Mouse (Mus musculus) neural tube, embryonic 10.5 days (tissue): ENCODE results near the gene Kcne1.
A peak's percentile ranks its signal among the peaks of the same experiment; 100 is the strongest.

ENCODE experiments used
- DNase-seq: peaks from one replicate; pipeline ENCODE4 v3.0.0-alpha.2; 2017; ENCODE audit warnings: low spot score; ENCODE audit errors: extremely low spot score

The Kcne1 gene

DNA sequence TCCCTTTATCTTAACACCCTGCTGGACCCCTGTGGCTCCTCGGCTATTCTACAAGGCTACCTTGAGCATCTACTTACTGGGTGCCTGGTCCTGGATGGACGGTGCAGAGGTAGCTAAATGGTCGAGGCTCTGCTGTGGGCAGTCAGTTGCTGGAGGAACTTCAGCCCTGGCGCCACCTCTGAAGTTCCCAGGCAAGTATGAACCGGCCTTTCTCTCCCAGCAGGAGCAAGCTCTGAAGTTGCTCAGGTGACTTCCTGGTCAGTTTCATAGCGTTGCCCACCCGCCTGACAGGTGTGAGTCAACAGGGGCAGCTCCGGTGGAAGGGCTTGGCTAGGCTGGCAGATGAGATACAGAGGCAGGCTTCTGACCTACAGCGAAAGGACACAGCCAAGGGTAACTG, at the start of gene Kcne1:
Gene Kcne1, minus strand, starts transcription at position 240 of the 400 bp plus-strand sequence.
- DNase-seq = no peak

DNA sequence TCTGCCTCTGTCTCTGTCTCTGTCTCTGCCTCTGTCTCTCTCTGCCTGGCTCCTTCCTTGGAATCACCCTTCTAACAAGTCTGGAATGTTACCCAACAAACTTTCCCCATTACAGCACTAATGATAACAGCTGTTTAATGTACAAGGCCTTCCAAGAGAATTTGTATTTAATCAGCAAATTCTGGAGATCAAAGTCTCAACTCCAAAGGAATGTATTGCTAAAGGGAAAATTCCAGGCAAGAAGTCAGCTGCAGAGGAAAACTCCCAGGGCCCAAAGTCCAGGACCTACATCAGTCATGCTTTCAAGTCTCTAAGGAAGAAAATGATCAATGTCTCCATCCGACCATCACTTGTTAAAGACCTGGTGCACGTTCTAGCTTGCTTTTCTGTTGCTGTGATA, 48.6 kb upstream of the Kcne1 start:
- DNase-seq = no peak

GRCm38 (mm10) chr16:92404141-92404540, 44.9 kb upstream of the Kcne1 start:
- DNase-seq = no peak

- no peak for DNase-seq
Observed at GRCm38 (mm10) chr16:92403069-92403468, 43.8 kb upstream of the Kcne1 start.

DNA sequence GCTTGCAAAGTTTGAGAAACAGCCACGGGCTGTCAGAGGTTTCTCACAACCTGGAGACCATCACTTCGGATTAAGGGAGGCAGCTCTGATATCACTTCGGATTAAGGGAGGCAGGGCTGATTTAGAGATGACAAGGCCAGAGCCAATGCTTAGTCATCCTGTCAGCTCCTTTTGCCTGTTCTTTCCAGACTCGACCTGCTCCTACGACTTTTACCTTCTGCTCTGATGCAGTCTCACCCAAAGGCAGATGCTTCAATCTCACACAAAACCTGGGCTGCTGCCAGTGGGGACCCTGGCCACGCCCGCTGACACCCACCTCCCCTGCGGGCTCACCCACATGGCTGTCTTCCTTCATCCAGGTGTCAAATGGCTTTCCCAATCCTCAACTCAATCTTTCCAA, 42.9 kb upstream of the Kcne1 start:
- no peak for DNase-seq

DNA sequence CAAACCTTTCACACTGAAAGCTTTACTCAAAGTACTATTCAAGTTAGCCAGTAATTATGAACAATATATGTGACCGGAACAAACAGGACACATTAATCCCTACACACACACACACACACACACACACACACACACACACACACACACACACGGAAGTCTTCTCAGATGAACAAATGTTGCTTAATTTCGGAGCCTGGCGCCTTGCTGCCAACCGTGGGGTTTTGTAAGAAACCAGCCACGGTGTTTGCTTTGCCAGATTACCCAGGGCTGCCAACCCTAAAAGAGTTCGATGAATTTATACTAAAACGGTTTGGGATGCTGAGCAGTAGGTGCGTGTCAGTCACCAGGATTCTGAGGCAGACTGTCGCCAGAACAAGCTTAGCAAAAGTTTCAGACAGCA, 41.9 kb upstream of the Kcne1 start:
- DNase-seq = no peak

DNA sequence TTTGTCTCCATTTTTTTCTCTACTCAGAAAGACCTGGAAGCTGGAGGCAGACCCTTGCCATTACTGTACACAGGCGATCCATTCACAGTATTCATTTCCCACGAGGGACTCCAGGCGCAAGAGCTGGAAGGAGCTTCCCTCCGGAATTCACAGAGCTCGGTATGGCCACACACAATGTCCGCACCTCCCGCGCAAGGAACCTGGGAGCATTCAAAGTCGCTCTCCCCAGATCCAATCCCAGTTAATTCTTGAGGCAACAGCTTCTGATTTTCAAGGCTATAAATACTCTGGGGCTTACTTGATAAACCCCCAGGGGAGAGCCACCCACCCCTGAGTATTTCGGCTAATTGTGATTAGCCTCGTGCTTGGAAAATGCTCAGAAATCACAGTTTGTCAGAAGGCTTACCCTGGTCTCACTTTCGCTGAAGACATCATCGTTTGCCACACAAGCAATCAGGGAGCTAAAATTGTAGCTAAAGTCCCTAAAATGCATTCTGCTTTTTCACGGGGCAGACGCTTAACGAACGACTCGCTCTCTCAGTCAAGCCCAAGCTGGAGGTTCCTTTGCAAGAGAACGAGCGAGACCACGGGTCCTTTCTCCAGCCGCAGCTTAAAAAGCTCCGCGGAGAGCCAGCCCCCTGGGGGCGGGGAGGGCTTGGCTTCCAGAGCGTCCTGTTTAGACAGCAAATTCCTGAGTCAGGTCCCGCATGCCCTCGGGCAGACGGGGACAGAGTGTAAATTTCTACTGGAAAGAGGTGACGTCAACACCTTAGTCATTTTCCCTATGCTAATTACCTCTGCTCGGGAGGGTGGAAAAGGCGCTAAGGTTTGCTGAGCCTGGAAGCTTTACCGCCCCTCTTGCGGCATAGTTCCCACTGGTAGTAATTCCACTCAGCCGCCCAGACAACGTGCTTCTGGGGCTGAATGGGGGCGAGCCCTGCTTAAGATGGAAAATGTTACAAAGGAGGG, 40.5 kb upstream of the Kcne1 start:
- DNase-seq = peak; percentile 83

- no peak for DNase-seq
Observed at GRCm38 (mm10) chr16:92398574-92399118, 39.4 kb upstream of the Kcne1 start.

DNA sequence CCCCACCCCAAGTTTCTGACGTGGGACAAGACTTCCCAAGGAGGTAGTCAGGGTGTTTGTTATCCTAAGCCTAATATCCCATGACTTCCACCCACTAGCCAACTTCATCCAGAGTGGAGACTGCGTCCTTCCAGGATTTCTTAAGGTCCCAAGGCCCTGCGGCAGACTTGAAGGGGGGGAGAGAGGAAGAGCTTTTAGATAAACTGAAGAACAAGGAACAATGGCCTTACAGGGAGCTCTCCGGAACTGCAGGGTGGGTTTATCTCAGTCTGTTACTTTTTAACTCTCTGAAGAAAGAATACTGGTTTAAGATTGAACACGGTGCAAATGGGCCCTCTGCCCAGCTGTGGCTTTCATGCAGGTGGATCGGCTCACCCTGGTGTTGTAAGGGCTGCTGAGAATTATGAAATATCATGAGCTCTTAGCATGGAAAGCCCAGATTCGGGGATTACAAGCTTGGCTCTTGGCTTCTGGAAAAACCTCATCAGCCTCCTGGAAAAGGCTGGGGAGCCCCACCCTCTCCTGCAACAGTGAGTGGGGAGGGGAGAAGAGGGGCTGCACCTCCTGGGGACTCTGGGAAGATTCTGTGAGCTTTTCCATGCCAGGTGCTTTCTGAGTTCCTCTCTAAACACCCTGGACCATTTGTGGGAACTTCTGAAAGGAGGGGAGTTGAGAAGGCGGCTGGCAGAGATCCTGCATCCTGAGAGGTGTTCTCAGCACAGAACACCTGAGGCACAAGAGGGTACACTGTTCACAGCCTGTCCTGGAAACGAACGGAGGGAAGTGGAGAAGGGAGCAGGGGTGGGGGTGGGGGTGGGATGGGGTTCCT, 38.7 kb upstream of the Kcne1 start:
- DNase-seq = no peak

DNA sequence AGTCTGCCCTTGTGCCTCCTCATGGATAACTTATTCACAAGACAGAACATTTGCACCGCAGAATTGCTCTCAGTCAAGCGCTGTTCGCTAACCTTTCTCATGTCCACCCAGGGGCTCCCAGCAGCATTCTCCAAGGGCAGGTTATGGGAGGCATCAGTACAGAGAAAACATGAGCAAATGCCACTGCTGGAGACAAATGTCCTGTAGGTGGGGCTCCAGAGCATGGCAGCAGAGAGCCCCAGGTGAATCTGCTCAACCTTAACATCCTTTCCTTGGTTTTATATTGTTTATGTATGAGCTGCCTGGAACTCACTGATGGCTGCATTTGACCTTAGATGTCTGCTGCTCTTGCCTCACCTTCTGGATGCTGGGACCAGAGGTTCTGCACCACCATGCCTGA, 34.5 kb upstream of the Kcne1 start:
- DNase-seq = no peak

GRCm38 (mm10) chr16:92387692-92388091, 28.4 kb upstream of the Kcne1 start:
- DNase-seq = no peak

DNA sequence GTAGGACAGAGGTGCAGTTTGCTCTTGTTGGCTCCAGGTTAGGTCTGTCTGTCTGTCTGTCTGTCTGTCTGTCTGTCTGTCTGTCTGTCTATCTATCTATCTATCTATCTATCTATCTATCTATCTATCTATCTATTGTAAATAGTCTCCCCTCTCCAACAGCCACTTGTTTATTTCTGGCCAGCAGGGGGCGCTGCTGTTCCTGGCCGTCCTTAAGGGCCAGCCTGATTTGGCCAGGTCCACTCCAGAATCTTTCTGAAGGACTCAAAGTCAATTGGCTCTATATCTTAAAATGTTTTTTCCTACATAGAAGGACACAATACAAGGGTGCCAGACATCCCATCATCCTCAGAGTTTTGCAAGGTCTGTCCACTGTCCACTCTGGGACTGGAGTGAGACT, 25.8 kb upstream of the Kcne1 start:
- DNase-seq = peak; percentile 79

DNA sequence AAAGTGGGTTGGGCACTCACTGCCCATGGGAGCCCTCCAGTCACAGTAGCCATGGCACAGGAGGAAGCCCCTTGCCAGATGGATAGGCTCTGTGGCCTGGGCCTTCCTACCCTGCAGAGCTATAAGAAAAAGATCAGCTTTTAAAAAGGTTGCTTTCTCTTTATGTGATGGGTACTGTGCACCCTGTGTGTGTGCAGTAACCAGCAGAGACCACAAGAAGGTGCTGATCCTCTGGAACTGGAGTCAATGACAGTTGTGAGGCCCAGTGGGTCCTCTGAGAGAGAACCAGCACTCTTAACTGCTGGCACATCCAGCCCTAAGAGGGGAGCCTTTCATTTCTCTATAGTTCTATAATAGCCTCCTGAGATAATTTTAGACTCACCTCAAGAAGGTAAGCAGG, 24.1 kb upstream of the Kcne1 start:
- DNase-seq = no peak

DNA sequence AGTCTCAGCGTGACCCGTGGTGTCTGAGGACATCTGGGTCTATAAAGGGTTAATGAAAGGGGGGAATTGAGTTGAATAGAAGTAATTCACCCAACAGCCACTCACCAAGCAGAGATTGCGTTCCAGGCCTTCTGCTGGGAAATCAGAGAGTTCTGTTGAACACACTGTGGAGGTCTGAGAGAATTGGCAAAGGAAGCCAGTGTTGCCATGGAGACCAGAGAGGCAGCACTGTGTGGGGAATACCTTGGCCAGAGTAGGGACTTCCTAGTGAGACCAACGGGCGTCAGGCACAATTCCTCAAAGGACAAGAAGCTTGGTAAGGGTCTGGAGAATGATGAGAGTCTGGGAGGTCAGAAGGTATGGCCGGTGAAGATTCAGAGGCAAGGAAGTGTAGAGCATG, 23.2 kb upstream of the Kcne1 start:
- DNase-seq = no peak

DNA sequence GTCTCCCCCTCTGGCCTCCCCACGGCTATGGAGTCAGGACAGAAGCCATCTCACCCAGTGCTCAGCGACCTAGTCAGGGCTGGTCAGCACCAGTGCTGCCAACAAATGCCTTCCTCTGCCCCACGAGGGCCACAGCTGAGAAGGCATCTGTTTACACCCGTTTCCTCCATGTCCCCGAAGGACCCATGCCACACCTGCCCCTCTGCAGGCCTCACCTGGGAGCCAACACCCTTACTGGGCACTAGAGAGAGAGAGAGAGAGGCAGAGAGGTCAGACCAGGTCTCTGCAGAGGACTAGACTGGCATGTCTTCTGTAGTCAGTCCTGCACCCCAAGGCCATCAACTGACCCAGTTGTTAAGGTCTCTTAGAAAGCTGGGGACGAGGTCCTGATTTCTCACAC, 21.8 kb upstream of the Kcne1 start:
- no peak for DNase-seq

GRCm38 (mm10) chr16:92376976-92377375, 17.7 kb upstream of the Kcne1 start:
- no peak for DNase-seq

DNA sequence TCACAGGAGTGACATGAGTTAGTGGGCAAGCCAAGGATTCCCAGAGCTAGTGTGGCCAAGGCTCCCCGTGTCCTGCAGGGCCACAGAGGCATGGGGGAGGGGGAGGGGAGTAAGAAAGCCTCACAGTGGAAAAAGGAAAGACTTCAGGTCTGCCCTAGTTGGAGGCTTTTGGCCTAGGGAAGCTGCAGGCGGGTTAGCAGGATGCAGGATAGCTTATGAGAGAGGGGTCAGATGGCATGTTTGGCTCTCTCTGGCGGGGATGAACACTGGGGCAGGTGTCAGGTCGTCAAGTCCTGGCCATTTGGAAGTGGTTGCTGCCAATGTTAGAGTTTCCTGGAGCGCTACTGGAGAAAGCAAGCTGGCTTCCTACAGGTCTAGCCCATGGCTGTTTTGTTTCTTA, 12.4 kb upstream of the Kcne1 start:
- DNase-seq = no peak

GRCm38 (mm10) chr16:92369260-92369659, 10.0 kb upstream of the Kcne1 start:
- DNase-seq = no peak

- DNase-seq = no peak
Observed at GRCm38 (mm10) chr16:92365477-92365876, 6.2 kb upstream of the Kcne1 start.

DNA sequence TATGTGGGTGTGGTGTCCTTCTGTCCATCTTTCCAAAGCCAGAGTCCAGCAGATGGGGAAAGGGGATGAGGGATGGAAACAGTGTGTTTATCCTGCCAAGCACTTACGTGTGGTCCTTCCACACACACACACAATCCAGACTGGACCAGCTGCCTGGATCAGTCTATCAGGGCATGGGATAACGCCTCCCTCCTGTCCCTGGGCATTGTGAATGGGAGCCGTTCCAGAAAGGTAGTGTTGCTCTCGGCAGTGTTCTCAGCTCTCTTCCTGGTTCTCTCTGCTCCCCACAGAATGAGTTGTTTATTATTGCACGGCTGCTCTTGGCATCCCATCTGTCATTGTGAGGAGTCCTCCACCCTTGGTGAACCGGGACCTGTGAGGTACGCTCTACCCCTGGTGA, 1.4 kb upstream of the Kcne1 start:
- no peak for DNase-seq

DNA sequence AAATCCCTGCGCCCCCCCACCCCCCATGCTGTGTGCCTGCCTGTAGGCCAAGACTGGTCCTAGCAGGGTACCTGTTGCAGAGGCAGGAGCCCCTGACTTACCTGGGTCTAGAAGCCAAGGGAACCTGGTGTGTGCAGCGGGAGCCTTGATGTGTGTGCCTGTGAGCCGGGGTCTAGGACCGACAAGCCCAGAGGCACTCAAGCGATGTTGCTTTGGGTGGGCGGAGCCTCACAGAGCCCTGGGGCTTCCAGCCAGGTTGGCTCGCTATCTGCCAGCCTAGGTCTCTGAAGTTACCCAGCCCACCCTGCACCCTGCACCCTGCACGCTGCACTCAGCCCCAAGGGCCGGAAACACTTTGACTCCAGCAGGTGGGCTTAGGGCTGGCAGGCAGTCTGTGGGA, 534 bp downstream of the Kcne1 start:
- no peak for DNase-seq

GRCm38 (mm10) chr16:92357566-92357965, 1.7 kb downstream of the Kcne1 start:
- peak; percentile 53 for DNase-seq
